Mouse (Mus musculus): ENCODE measurements around the gene Wnt4.

Wnt4 gene

DNA sequence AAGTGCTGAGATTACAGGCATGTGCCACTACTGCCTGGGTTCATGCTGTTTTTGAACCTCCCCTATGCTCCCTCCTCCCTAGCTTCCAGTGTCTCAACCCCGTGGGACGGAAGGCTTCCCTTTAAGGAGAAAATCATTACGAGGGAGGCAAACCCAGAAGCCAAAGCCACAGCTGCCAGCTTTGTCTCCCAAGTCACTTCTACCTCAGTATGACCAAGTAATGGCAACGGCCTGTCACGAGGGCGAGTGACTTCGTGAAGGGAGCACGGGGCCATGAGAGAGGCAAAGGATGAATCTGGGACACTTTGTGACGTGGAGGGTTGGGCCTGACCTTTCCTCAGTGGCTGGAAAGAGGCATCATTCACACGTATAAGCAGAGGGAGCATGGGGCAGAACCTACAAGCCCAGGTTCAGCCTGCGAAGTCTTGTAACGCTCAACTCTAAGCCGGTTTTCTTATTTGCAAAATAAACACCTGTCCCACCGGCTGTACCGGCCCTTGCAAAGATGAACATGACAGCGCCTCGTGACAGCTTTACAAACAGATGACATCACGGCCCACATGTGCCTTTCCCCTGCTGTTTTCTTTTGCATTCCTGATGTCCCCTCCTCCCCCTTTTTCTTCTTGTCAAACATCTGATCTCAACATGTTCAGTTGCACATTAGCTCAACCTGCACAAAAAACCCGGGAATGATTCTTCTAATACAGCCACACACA is 29.9 kb downstream of the Wnt4 start:
- DNase-seq (ENCODE audit: low read depth, low spot score) = no peak

DNA sequence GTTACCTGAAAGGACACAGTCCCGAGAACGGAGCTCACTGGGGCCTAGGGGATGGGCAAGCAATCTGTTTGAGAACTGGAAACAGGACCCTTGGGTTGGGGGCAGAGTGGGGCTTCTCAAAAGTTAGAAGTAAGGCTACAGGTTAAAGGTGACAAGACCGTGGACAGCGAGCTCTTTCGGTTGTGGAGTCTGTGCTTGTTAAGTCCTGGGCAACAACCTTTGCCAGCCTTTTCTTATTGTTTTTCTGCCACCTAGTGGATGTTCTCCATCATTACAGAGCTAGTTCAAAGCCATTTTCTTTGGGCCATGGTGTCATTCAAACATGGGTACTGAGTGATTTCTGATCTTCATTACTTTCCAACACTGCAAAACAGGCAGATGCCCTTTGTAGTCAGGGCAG is 31.1 kb downstream of the Wnt4 start:
- DNase-seq (ENCODE audit: low read depth, low spot score) = peak; percentile 48

DNA sequence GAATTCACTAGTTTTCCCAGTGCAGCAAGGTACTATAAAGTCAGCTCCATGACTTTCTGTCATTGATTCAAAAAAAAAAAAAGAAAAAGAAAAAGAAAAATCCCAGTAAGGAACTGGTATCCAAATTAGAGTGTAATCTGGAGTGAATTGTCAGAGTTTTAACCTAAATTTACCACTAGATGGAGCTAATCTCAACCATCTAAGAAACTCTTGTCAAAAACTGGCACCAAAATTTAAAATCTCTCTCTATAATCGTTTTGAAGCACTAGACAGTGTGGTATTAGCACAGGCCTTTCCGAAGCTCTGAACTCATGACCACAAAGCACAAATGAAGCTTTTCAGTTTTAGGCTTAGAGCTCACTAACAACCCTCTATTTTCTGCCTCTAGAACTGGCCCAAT is 36.2 kb downstream of the Wnt4 start:
- no peak for DNase-seq (ENCODE audit: low read depth, low spot score)

DNA sequence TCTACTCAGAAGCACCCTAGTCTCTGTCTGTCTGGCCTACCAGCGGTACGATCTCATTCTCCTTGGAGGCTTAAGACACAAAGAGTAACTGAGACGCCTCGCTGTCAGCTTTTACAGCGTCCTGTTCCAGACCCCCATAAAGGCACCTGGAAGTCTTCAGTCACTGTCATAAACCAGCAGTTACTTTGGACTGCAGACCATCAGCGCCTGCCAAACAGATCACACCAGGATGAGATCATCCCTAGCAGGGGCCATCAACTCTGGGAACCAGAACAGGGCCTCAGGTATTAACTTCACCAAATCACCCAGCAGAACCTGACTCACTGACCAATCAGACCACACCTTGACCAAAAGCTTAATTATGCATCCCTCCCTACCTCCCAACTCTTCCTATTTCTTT is 37.3 kb downstream of the Wnt4 start:
- no peak for DNase-seq (ENCODE audit: low read depth, low spot score)

DNA sequence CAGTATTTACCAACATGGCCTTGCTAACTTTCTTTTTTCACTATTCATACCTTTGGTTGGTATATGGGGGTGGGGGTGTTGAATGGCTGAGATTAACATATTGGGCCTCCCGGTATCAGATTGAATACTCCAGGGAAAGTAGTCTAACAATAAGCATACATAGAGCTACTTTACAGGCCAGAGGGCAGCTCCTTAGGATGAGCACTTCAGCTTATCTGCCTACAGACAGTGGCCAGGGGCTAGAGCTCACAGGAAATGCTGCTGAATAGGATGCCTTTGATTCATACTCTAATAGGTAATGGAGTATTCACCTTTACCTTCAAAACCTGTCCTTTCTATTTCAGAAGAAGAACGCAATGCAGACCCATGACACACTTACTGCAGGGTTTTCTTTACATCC is 37.8 kb downstream of the Wnt4 start:
- DNase-seq (ENCODE audit: low read depth, low spot score) = no peak

DNA sequence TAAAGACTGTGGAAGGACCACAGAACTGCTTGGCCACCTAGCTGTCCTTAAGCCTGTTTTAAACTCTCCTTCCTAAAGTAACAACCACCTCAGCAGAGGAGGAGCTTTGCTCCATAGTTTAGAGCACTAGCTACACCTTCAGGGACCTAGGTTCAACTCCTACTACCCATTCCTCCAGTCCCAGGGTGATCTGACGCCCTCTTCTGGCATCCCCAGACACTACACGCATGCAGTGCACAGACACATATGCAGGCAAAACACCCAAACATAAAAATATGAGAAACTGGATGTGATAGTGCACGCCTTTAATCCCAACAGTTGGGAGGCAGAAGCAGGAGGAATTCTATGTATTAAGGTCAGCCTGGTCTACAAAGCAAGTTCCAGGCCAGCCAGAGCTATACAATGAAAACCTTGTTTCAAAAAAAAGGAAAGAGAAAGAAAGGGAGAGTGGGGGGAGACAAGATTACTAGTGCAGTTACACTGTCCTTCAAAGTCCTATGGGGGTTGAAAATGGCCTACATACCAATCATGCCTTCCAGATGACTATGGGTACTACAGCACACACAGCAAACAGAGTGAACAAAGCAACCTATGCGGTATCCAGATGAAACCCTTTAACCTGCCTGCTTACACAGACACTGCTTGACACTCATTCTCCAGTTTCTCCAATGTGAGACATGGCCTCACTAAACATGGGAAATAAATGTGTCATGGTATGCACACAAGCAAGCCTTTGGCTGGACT is 38.9 kb downstream of the Wnt4 start:
- DNase-seq (ENCODE audit: low read depth, low spot score) = no peak

DNA sequence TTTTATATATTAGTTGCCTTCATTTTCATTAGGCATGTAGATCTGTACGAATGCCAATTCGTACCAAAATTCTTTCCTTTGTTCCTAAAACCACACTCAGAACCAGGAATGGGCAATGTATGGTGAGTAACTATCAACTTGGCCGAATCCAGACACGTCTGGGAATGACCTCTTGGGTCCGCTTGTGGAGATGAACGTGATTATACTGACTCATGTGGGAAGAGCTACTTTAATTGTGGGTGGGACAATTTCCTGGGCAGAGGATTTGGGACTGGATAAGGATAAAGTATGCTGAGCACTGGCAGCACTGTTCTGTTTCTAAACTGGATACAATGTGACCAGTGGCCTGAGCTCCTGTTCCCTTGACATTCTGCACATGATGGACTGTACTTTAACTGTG is 47.6 kb downstream of the Wnt4 start:
- no peak for DNase-seq (ENCODE audit: low read depth, low spot score)

DNA sequence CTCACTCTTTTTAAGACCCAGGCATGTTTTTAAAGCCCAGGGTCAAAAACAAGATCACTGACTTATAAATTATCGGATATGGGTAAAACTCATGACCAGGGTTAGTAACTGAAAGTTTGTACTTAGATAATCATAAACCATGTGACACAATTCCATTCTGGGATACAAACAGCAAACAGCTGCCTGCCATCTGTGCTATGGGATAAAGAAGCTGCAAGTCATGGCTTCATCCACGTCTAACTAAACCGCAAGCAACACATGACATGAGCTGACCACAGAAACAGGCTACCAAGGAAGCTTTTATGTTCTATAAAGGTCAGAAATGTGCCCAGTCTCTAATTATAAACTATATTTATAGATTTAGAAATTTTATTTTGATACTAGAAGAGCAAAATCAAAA is 49.2 kb downstream of the Wnt4 start:
- no peak for DNase-seq (ENCODE audit: low read depth, low spot score)

DNA sequence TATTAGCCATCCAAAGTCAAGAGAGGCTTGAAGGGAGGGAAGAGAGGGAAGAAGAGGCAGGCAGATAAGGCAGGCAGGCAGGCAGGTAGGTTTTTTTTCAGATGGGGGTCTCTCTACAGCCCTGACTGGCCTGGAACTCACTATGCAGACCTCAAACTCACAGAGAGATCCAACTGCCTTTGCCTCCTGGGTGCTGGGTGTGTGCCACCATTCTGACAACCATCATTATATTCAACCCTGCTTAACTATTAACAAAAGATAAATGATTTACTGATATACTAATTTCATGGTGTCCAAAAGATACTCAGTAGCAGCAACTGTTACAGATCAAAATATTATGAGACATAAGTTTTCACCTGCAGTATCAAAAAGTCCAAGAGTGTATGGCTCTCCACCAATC is 54.8 kb downstream of the Wnt4 start:
- no peak for DNase-seq (ENCODE audit: low read depth, low spot score)

DNA sequence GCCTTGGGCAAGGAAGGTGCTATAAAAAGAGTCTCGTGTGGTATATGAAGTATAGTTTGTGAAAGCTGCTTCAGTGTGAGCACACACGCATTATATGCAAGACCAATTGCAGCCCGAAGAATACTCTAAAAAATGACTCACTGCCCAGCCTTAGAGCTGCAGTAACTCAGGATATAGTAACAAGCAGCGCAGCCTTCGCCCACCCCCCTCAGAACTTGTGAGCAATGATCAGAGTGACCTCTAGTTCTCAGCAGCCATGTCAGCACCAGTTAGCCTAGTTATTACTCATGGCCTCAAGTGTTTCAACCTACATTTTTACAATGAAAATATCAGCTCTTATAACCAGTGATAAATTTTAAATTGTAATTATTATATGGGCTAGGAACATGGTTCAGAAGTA is 59.2 kb downstream of the Wnt4 start:
- no peak for DNase-seq (ENCODE audit: low read depth, low spot score)

DNA sequence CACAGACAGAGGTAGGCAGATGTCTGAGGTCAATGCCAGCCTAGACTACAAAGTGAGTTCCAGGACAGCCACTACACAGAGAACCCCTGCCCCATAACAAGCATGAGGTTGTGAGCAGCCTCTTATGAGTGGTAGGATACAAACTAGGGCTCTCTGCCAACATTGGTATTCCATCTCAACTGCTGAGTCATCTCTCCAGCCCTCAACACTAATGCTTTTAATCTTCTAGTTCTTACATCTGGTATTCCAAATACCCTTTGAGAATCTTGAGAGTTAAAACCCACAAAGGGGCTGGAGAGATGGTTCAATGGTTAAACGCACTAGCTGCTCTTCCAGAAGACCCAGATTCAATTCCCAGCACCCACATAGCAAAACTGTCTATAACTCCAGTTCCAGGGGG is 62.1 kb downstream of the Wnt4 start:
- no peak for DNase-seq (ENCODE audit: low read depth, low spot score)

DNA sequence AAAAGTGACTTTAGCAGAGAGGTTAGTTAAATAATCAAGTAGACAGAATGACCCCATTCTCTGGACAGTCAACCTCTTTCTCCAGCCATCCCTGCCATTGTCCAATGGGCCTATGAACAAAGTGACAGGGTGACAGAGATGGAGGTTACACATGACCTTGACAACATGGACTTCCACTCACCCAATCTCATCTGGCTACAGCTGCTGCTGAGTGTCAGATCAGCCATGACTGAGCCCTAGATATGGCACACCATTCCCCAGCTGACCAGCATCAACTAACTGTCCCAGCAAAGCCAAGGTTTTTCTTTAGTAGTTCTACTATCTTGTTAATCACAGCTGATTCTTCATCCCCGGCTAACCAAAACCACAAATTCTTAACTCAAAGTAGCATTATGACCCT is 65.5 kb downstream of the Wnt4 start:
- DNase-seq (ENCODE audit: low read depth, low spot score) = no peak

DNA sequence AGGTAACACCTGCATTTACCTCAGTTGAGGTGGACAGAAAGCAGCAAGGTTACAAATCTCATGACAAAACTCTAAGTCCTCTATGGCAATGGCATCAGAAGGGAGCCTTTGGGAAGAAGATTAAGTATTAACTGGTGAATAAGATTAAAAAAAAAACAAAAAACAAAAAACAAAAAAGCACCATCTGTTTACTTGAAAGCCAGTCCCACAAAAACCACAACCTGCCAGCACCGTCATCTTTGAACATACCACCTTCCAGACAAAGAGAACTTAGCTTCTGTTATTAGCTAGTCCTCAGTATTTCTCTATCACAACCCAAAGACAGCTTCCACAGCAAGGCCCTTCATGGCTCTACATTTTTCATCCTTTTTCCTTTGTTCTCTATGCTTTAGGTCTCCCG is 67.8 kb downstream of the Wnt4 start:
- DNase-seq (ENCODE audit: low read depth, low spot score) = no peak

DNA sequence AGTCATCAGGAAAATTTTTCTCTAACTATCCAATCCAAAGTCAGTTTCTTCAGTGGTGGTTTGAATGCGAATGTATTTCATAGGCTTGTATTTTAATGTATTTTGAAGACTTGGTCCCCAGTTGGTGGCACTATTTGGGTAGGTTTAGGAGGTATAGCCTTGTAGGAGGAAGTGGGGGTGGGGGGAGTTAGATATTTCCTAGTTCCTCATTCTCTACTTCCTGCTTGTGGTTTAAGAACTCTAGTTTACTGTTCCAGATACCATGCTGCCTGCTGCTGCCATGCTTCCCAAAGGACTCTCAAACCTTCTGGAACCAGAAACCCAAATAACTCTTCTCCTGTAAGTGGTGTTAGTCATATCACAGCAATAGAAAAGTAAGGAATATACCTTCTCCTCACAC is 68.5 kb downstream of the Wnt4 start:
- no peak for DNase-seq (ENCODE audit: low read depth, low spot score)

Measured in ES-CJ7 (cell line).